Mouse (Mus musculus) MEL (cell line): ENCODE results near the gene Tead3.

Experiments
- BHLHE40 ChIP-seq: IDR thresholded peaks from 2 replicates; pipeline ENCODE4 v1.6.1; 2012; ENCODE audit warnings: low read depth, mild to moderate bottlenecking, inconsistent platforms, low read length, improper control_type of control experiment, borderline replicate concordance
- CTCF ChIP-seq, 3 experiments: IDR thresholded peaks in 2 of 3; conservative IDR thresholded peaks in 1 of 3; 2 replicates each; pipeline ENCODE4 v1.5.1; 2011 to 2012; ENCODE audit warnings: low read length in 3 of 3, low read depth in 2 of 3, mild to moderate bottlenecking in 2 of 3, improper control_type of control experiment in 1 of 3, inconsistent platforms in 1 of 3, mixed read lengths in 1 of 3, moderate library complexity in 1 of 3; ENCODE audit not compliant: control insufficient read depth in 1 of 3, insufficient read depth in 1 of 3, poor library complexity in 1 of 3, severe bottlenecking in 1 of 3
- EP300 ChIP-seq, 2 experiments: IDR thresholded peaks; 2 replicates each; pipeline ENCODE4 v1.6.1; 2011; ENCODE audit warnings: improper control_type of control experiment in 2 of 2, low read length in 2 of 2, low read depth in 1 of 2, mild to moderate bottlenecking in 1 of 2
- GATA1 ChIP-seq: IDR thresholded peaks from 2 replicates; pipeline ENCODE4 v1.6.1; 2011; ENCODE audit warnings: low read depth, low read length, improper control_type of control experiment
- HCFC1 ChIP-seq: IDR thresholded peaks from 2 replicates; pipeline ENCODE4 v1.6.1; 2012; ENCODE audit warnings: low read depth, mild to moderate bottlenecking, inconsistent platforms, low read length, improper control_type of control experiment, moderate library complexity
- MAZ ChIP-seq: IDR thresholded peaks from 2 replicates; pipeline ENCODE4 v1.6.1; 2012; ENCODE audit warnings: low read depth, mild to moderate bottlenecking, inconsistent platforms, low read length, improper control_type of control experiment
- POLR2A ChIP-seq, 2 experiments: IDR thresholded peaks; 2 replicates each; pipeline ENCODE4 v1.6.1; 2011 to 2012; ENCODE audit warnings: low read length in 2 of 2, mild to moderate bottlenecking in 2 of 2, control low read depth in 1 of 2, improper control_type of control experiment in 1 of 2, low read depth in 1 of 2, moderate library complexity in 1 of 2; ENCODE audit not compliant: control insufficient read depth in 1 of 2, insufficient read depth in 1 of 2, poor library complexity in 1 of 2
- USF1 ChIP-seq: IDR thresholded peaks from 2 replicates; pipeline ENCODE4 v1.6.1; 2014; ENCODE audit warnings: low read depth, mild to moderate bottlenecking, inconsistent platforms, low read length, improper control_type of control experiment, moderate library complexity

DNA sequence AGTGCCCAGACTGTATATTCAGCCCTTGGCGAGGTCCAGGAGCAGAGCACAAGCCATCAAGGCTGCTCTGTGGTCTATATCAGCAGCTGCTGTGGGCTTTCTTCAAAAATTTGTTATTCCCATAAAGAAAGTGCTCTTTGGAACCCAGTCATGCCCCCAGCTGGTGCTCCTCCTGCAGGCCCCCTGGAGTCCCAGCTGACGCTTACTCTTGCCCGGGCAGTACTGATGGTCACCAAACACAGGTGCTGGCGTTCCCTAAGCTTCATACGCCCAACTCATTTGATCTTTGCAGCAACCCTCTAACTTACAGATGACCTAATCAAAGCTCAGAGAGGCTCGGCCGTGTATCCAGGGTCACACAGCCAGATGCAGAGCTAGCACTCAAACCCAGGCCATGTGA is 13.1 kb downstream of the Tead3 start:
- TF ChIP-seq POLR2A (IDR thresholded peaks at IDR 0.05; ENCODE audit: control insufficient read depth in 1 of 2, insufficient read depth in 1 of 2, low read depth in 1 of 2, low read length in 2 of 2, poor library complexity in 1 of 2) = no peak
- no peak for TF ChIP-seq CTCF (IDR thresholded peaks at IDR 0.05 in 2 of 3, conservative IDR thresholded peaks at IDR 0.05 in 1 of 3; ENCODE audit: control insufficient read depth in 1 of 3, insufficient read depth in 1 of 3, low read depth in 2 of 3, low read length in 3 of 3, poor library complexity in 1 of 3, severe bottlenecking in 1 of 3)
- TF ChIP-seq MAZ = no peak
- TF ChIP-seq BHLHE40 = no peak
- TF ChIP-seq GATA1 = no peak
- TF ChIP-seq HCFC1 = no peak
- TF ChIP-seq EP300 (IDR thresholded peaks at IDR 0.05; ENCODE audit: low read depth in 1 of 2, low read length in 2 of 2) = no peak
- no peak for TF ChIP-seq USF1
